Mouse (Mus musculus): ENCODE measurements around the gene Prickle2.

GRCm38 (mm10) chr6:92464781-92465337 lies 241.1 kb downstream of the Prickle2 start:
- no peak for TF ChIP-seq CTCF (IDR thresholded peaks at IDR 0.05; ENCODE audit: low read depth)
- no peak for TF ChIP-seq EP300 (IDR thresholded peaks at IDR 0.05; ENCODE audit: low read depth)

Measured in heart, postnatal 0 days (tissue).